Mouse (Mus musculus): ENCODE data around the gene Gm49368. TPM values are rescaled to one million over a fixed set of nuclear protein-coding genes. Genes with fewer than 3 reads are reported as not detected.

Gene Gm49368
- polyA plus RNA-seq (2014; fragmentation: Illumina TruSeq; extraction: RNeasy Lipid Tissue Mini Kit (QIAGEN cat#74804); ENCODE audit: low replicate concordance), result not detected

DNA sequence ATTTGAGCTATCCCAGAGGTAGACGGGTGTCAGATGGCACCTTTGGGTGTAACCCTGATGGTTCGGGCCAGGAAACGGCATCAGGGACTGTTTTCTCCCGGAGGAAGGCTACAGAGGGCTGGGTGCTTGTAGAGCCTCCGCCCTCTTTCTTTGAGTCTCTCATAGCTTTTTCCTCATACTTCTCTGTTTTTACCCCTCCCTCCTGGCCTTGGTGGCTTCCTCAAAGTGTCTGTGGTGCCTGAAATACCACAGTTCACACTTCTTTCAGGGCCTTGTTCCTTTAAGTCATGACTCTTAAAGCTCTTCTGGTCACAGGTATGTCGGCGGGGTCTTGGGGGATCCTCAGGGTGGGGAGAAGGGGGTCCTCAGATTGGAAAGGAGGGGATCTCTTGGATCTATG is at the start of gene Gm49368, which contains the start of gene Itgam:
Gm49368 (plus strand) TSS at position 228 of the 400 bp plus-strand sequence.
Itgam (plus strand) TSS at position 185 of the 400 bp plus-strand sequence.

GRCm38 (mm10) chr7:128128741-128129720 is 66.5 kb downstream of the Gm49368 start, which contains the start of gene Itgax:
Gene Itgax (plus strand): TSS chr7:128129547.

GRCm38 (mm10) chr7:128154076-128154475 is 91.6 kb downstream of the Gm49368 start, which contains the start of gene Itgad:
Gene Itgad (plus strand): TSS chr7:128154376.

Other genes with a start within 250 kb of the Gm49368 start
- gene Stx4a, start 238.4 kb upstream of the Gm49368 start, polyA plus RNA-seq (2014; fragmentation: Illumina TruSeq; extraction: RNeasy Lipid Tissue Mini Kit (QIAGEN cat#74804); ENCODE audit: low replicate concordance), result 11.9 TPM
- 0.30 TPM for gene Stx1b, start 238.1 kb upstream of the Gm49368 start, polyA plus RNA-seq (2014; fragmentation: Illumina TruSeq; extraction: RNeasy Lipid Tissue Mini Kit (QIAGEN cat#74804); ENCODE audit: low replicate concordance)
- 4.9 TPM for gene Zfp646, start 186.5 kb upstream of the Gm49368 start, polyA plus RNA-seq (2014; fragmentation: Illumina TruSeq; extraction: RNeasy Lipid Tissue Mini Kit (QIAGEN cat#74804); ENCODE audit: low replicate concordance)
- gene Zfp668, start 185.9 kb upstream of the Gm49368 start, polyA plus RNA-seq (2014; fragmentation: Illumina TruSeq; extraction: RNeasy Lipid Tissue Mini Kit (QIAGEN cat#74804); ENCODE audit: low replicate concordance), result 0.52 TPM
- not detected for gene Prss53, start 171.7 kb upstream of the Gm49368 start, polyA plus RNA-seq (2014; fragmentation: Illumina TruSeq; extraction: RNeasy Lipid Tissue Mini Kit (QIAGEN cat#74804); ENCODE audit: low replicate concordance)
- not detected for gene Gm21974, start 167.2 kb upstream of the Gm49368 start, polyA plus RNA-seq (2014; fragmentation: Illumina TruSeq; extraction: RNeasy Lipid Tissue Mini Kit (QIAGEN cat#74804); ENCODE audit: low replicate concordance)
- gene Vkorc1, start 167.1 kb upstream of the Gm49368 start, polyA plus RNA-seq (2014; fragmentation: Illumina TruSeq; extraction: RNeasy Lipid Tissue Mini Kit (QIAGEN cat#74804); ENCODE audit: low replicate concordance), result 24.9 TPM
- 1.1 TPM for gene Bckdk, start 158.6 kb upstream of the Gm49368 start, polyA plus RNA-seq (2014; fragmentation: Illumina TruSeq; extraction: RNeasy Lipid Tissue Mini Kit (QIAGEN cat#74804); ENCODE audit: low replicate concordance)
- 5.7 TPM for gene Kat8, start 150.2 kb upstream of the Gm49368 start, polyA plus RNA-seq (2014; fragmentation: Illumina TruSeq; extraction: RNeasy Lipid Tissue Mini Kit (QIAGEN cat#74804); ENCODE audit: low replicate concordance)
- 0.26 TPM for gene Prss8, start 132.6 kb upstream of the Gm49368 start, polyA plus RNA-seq (2014; fragmentation: Illumina TruSeq; extraction: RNeasy Lipid Tissue Mini Kit (QIAGEN cat#74804); ENCODE audit: low replicate concordance)
- not detected for gene Prss36, start 116.0 kb upstream of the Gm49368 start, polyA plus RNA-seq (2014; fragmentation: Illumina TruSeq; extraction: RNeasy Lipid Tissue Mini Kit (QIAGEN cat#74804); ENCODE audit: low replicate concordance)
- gene Fus, start 95.2 kb upstream of the Gm49368 start, polyA plus RNA-seq (2014; fragmentation: Illumina TruSeq; extraction: RNeasy Lipid Tissue Mini Kit (QIAGEN cat#74804); ENCODE audit: low replicate concordance), result 567 TPM
- 89.0 TPM for gene Pycard, start 68.8 kb upstream of the Gm49368 start, polyA plus RNA-seq (2014; fragmentation: Illumina TruSeq; extraction: RNeasy Lipid Tissue Mini Kit (QIAGEN cat#74804); ENCODE audit: low replicate concordance)
- gene Trim72, start 58.7 kb upstream of the Gm49368 start, polyA plus RNA-seq (2014; fragmentation: Illumina TruSeq; extraction: RNeasy Lipid Tissue Mini Kit (QIAGEN cat#74804); ENCODE audit: low replicate concordance), result not detected
- 7.9 TPM for gene Itgam, start within 50 bp of the Gm49368 start, polyA plus RNA-seq (2014; fragmentation: Illumina TruSeq; extraction: RNeasy Lipid Tissue Mini Kit (QIAGEN cat#74804); ENCODE audit: low replicate concordance)
- 9.9 TPM for gene Itgax, start 66.9 kb downstream of the Gm49368 start, polyA plus RNA-seq (2014; fragmentation: Illumina TruSeq; extraction: RNeasy Lipid Tissue Mini Kit (QIAGEN cat#74804); ENCODE audit: low replicate concordance)
- 0.56 TPM for gene Itgad, start 91.7 kb downstream of the Gm49368 start, polyA plus RNA-seq (2014; fragmentation: Illumina TruSeq; extraction: RNeasy Lipid Tissue Mini Kit (QIAGEN cat#74804); ENCODE audit: low replicate concordance)
- not detected for gene Cox6a2, start 143.7 kb downstream of the Gm49368 start, polyA plus RNA-seq (2014; fragmentation: Illumina TruSeq; extraction: RNeasy Lipid Tissue Mini Kit (QIAGEN cat#74804); ENCODE audit: low replicate concordance)
- gene Armc5, start 174.7 kb downstream of the Gm49368 start, polyA plus RNA-seq (2014; fragmentation: Illumina TruSeq; extraction: RNeasy Lipid Tissue Mini Kit (QIAGEN cat#74804); ENCODE audit: low replicate concordance), result 0.19 TPM
- gene 9130023H24Rik, start 175.3 kb downstream of the Gm49368 start, polyA plus RNA-seq (2014; fragmentation: Illumina TruSeq; extraction: RNeasy Lipid Tissue Mini Kit (QIAGEN cat#74804); ENCODE audit: low replicate concordance), result 3.6 TPM
- 5.0 TPM for gene Tgfb1i1, start 184.1 kb downstream of the Gm49368 start, polyA plus RNA-seq (2014; fragmentation: Illumina TruSeq; extraction: RNeasy Lipid Tissue Mini Kit (QIAGEN cat#74804); ENCODE audit: low replicate concordance)
- gene Slc5a2, start 203.0 kb downstream of the Gm49368 start, polyA plus RNA-seq (2014; fragmentation: Illumina TruSeq; extraction: RNeasy Lipid Tissue Mini Kit (QIAGEN cat#74804); ENCODE audit: low replicate concordance), result not detected
- 9.7 TPM for gene BC017158, start 235.5 kb downstream of the Gm49368 start, polyA plus RNA-seq (2014; fragmentation: Illumina TruSeq; extraction: RNeasy Lipid Tissue Mini Kit (QIAGEN cat#74804); ENCODE audit: low replicate concordance)